Mouse (Mus musculus): ENCODE data around the gene Platr25. TPM values are rescaled to one million over a fixed set of nuclear protein-coding genes. Genes with fewer than 3 reads are reported as not detected.
"Not testable (repeated sequence)": the region's sequence is repeated elsewhere in the genome, so short reads cannot be mapped to it uniquely, and the experiment has no call there.

Gene Platr25
- polyA plus RNA-seq, 1 experiment: 1.0 TPM

DNA sequence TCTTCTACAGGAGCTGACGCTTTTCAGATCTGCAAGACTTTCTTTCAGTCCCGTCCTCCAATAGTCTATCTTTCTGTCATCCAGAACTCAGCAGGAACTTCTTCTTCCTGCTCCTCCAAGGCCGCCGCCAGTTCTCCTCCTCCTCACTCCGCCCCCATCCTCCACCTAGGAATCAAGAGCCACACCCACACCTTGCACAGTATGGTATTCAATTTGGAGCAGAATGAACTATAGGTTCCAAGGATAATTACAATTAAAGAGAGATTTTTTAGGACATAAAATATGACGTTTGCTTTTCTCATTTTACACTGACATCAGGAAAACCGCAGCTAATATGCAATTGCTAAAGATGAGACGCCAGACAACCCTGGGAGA is 107.2 kb downstream of the Platr25 start:
- TF ChIP-seq CEBPB (IDR thresholded peaks at IDR 0.05; ENCODE audit: insufficient read depth, poor library complexity, severe bottlenecking): no peak
- no peak for TF ChIP-seq SRF (IDR thresholded peaks at IDR 0.05; ENCODE audit: control insufficient read depth, insufficient read length, low read depth)
- no peak for TF ChIP-seq MAX (IDR thresholded peaks at IDR 0.05; ENCODE audit: low read depth)
- no peak for TF ChIP-seq TCF3 (IDR thresholded peaks at IDR 0.05; ENCODE audit: insufficient read length, low read depth)
- no peak for TF ChIP-seq MYOG (IDR thresholded peaks at IDR 0.05; ENCODE audit: control insufficient read depth in 1 of 3, insufficient read depth in 1 of 3, insufficient read length in 2 of 3, low read depth in 2 of 3)
- TF ChIP-seq POLR2AphosphoS2 (IDR thresholded peaks at IDR 0.05; ENCODE audit: insufficient read length, low read depth): no peak
- TF ChIP-seq TCF12 (IDR thresholded peaks at IDR 0.05; ENCODE audit: insufficient read depth, poor library complexity, severe bottlenecking): no peak
- TF ChIP-seq REST (IDR thresholded peaks at IDR 0.05; ENCODE audit: insufficient read depth, insufficient read length): no peak
- TF ChIP-seq E2F4 (IDR thresholded peaks at IDR 0.05; ENCODE audit: insufficient read depth): no peak
- TF ChIP-seq USF1 (IDR thresholded peaks at IDR 0.05; ENCODE audit: low read depth): no peak
- no peak for TF ChIP-seq MYOD1 (IDR thresholded peaks at IDR 0.05; ENCODE audit: control insufficient read depth in 1 of 3, insufficient read length in 2 of 3, low read depth in 2 of 3)
- H3K36me3 ChIP-seq (ENCODE audit: control insufficient read depth, insufficient read depth): no peaks in the 10 kb centered on the region
- no peaks in the 10 kb centered on the region for H3K27me3 ChIP-seq (ENCODE audit: control insufficient read depth, insufficient read depth, insufficient read length)
- peak overlapping the region; percentile 51 for H3K4me2 ChIP-seq (ENCODE audit: low read depth)
- H3K4me3 ChIP-seq: peak overlapping the region; percentile 27
- H3ac ChIP-seq (ENCODE audit: control insufficient read depth, insufficient read length): no peak overlapping the region
- no peaks in the 10 kb centered on the region for H3K79me2 ChIP-seq (ENCODE audit: control insufficient read depth, insufficient read depth)

GRCm38 (mm10) chr13:62652681-62653368 is 107.7 kb downstream of the Platr25 start:
- H3ac ChIP-seq (ENCODE audit: control insufficient read depth, insufficient read length); H3K79me2 ChIP-seq (ENCODE audit: control insufficient read depth, insufficient read depth); H3K27me3 ChIP-seq (ENCODE audit: control insufficient read depth, insufficient read depth, insufficient read length); H3K36me3 ChIP-seq (ENCODE audit: control insufficient read depth, insufficient read depth): not testable (repeated sequence)
- H3K4me3 ChIP-seq: peak overlapping the region; percentile 27
- peak overlapping the region; percentile 51 for H3K4me2 ChIP-seq (ENCODE audit: low read depth)

DNA sequence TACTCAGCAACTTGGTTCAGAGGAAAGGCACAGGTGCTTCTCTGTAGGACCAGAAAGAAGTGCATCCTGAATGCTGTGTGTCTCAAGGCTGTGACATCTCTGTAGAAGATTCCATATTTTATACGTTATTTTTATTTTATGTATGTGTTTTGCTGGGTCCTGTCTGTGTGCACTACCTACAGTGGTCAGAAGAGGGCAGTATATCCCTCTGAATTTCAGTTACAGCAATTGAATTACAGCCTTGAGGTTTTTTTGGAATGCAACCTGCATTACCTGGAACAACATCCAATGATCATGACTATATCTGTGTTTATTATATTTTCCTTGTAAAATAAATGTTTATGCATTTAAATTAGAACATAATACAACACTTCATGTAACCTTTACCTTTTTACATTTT is 133.4 kb downstream of the Platr25 start:
- not testable (repeated sequence) for H3K4me2 ChIP-seq (ENCODE audit: low read depth); H3K27me3 ChIP-seq (ENCODE audit: control insufficient read depth, insufficient read depth, insufficient read length); H3K36me3 ChIP-seq (ENCODE audit: control insufficient read depth, insufficient read depth); H3K4me3 ChIP-seq; H3ac ChIP-seq (ENCODE audit: control insufficient read depth, insufficient read length); H3K79me2 ChIP-seq (ENCODE audit: control insufficient read depth, insufficient read depth)

- H3K36me3 ChIP-seq (ENCODE audit: control insufficient read depth, insufficient read depth); H3ac ChIP-seq (ENCODE audit: control insufficient read depth, insufficient read length); H3K27me3 ChIP-seq (ENCODE audit: control insufficient read depth, insufficient read depth, insufficient read length); H3K79me2 ChIP-seq (ENCODE audit: control insufficient read depth, insufficient read depth): not testable (repeated sequence)
- Histone ChIP-seq H3K4me3 (peak overlapping the region; percentile 14), H3K4me2 (ENCODE audit: low read depth) (peak overlapping the region; percentile 52)
These were observed 136.2 kb downstream of the Platr25 start for GRCm38 (mm10) chr13:62624277-62624665.

DNA sequence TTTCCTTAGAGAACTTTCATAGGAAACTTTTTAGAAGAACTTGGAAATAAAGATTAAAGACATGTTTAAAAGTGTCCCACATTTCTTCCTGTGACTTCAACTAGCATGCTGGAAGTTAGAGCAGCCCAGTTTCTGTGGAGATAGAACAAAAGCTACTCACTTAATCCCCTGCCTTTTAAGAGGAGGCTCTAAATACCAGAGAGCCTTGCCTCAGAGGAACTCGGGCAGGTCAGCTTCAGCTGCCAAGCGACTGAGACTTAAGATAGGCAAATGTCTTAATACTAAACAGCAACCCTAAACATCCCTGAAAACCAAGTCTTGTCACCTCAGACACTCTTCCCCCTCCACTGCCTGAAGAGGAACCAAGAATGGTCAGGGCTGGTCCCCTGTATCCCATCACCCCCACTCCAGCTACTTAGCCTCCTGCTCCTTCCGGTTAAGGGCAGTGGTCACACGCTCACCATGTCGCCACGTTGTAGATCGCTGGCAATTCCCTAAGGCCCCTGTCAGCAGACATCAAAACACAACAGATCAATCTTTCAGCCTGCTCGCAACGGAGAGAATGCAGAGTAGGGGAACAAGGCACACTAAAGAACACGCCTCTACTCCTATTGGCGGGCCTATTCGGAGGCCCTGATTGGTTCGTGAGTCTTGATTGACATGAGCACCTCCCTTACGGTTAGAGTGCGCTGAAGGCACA is 136.8 kb downstream of the Platr25 start, which contains the start of gene 6720489N17Rik:
Gene 6720489N17Rik, minus strand, starts transcription at position 606 of the 700 bp plus-strand sequence.
- H3K4me3 ChIP-seq: peak within 1 kb of the TSS; percentile 14
- not testable (repeated sequence) for H3ac ChIP-seq (ENCODE audit: control insufficient read depth, insufficient read length); H3K27me3 ChIP-seq (ENCODE audit: control insufficient read depth, insufficient read depth, insufficient read length)

More for the DNA sequence above, 136.8 kb downstream of the Platr25 start, which contains the start of gene 6720489N17Rik:
- not testable (repeated sequence) for H3K36me3 ChIP-seq (ENCODE audit: control insufficient read depth, insufficient read depth); H3K79me2 ChIP-seq (ENCODE audit: control insufficient read depth, insufficient read depth)
- peak within 1 kb of the TSS; percentile 52 for H3K4me2 ChIP-seq (ENCODE audit: low read depth)

Other genes starting within 250 kb of the Platr25 start
- gene Zfp935, start 202.2 kb downstream of the Platr25 start, polyA plus RNA-seq (2012; fragmentation: generic; extraction: Trizol): not detected
- 0.80 TPM for gene Zfp934, start 189.5 kb downstream of the Platr25 start, polyA plus RNA-seq (2012; fragmentation: generic; extraction: Trizol)
- 0.19 TPM for gene 6720489N17Rik, start 136.5 kb downstream of the Platr25 start, polyA plus RNA-seq (2012; fragmentation: generic; extraction: Trizol)
- gene Gm5141, start 25.1 kb upstream of the Platr25 start, polyA plus RNA-seq (2012; fragmentation: generic; extraction: Trizol): 0.23 TPM
- 0.20 TPM for gene Fbp2, start 97.7 kb upstream of the Platr25 start, polyA plus RNA-seq (2012; fragmentation: generic; extraction: Trizol)
- not detected for gene Fbp1, start 127.6 kb upstream of the Platr25 start, polyA plus RNA-seq (2012; fragmentation: generic; extraction: Trizol)
- 144 TPM for gene 2010111I01Rik, start 204.2 kb upstream of the Platr25 start, polyA plus RNA-seq (2012; fragmentation: generic; extraction: Trizol)

Measured in myocyte (in vitro differentiated cells).